Mouse (Mus musculus) forebrain, postnatal 0 days (tissue): ENCODE measurements around the gene Gm3182. TPM values are rescaled to one million over a fixed set of nuclear protein-coding genes. Genes with fewer than 3 reads are reported as not detected.
"Not testable (repeated sequence)": the region's sequence is repeated elsewhere in the genome, so short reads cannot be mapped to it uniquely, and the experiment has no call there.

Experiments used
- ATAC-seq: fragments of 200-750 bp; cut with Nextera tagmentation; 2 replicates; pipeline ENCODE4 v1.8.0; 2017; ENCODE audit warnings: mild to moderate bottlenecking, moderate library complexity
- DNase-seq: peaks from one replicate; pipeline ENCODE4 v3.0.0-alpha.2; 2015
- H3K27ac ChIP-seq: fragments of 300-500 bp; sonication (generic); 2 replicates; pipeline ENCODE4 v1.5.1; 2014; ENCODE audit warnings: low read depth, mild to moderate bottlenecking, antibody characterized with exemption, low read length, moderate library complexity, mixed read lengths
- H3K27me3 ChIP-seq: fragments of 300-500 bp; sonication (generic); 2 replicates; pipeline ENCODE4 v1.6.1; 2014; ENCODE audit warnings: mild to moderate bottlenecking, low read length, mixed read lengths; ENCODE audit not compliant: insufficient read depth
- H3K36me3 ChIP-seq: fragments of 300-500 bp; sonication (generic); 2 replicates; pipeline ENCODE4 v1.6.1; 2014; ENCODE audit warnings: mild to moderate bottlenecking, moderate library complexity; ENCODE audit not compliant: insufficient read depth
- H3K4me1 ChIP-seq: fragments of 300-500 bp; sonication (generic); 2 replicates; pipeline ENCODE4 v1.6.1; 2014; ENCODE audit warnings: antibody characterized with exemption; ENCODE audit not compliant: insufficient read depth
- H3K4me2 ChIP-seq: fragments of 300-500 bp; sonication (generic); 2 replicates; pipeline ENCODE4 v1.6.1; 2014; ENCODE audit warnings: low read depth, mild to moderate bottlenecking, moderate library complexity
- H3K4me3 ChIP-seq: fragments of 300-500 bp; sonication (generic); 2 replicates; pipeline ENCODE4 v1.5.1; 2014; ENCODE audit warnings: low read depth, low read length, mixed read lengths
- H3K9ac ChIP-seq: fragments of 300-500 bp; sonication (generic); 2 replicates; pipeline ENCODE4 v1.6.1; 2014; ENCODE audit warnings: mild to moderate bottlenecking
- H3K9me3 ChIP-seq: fragments of 300-500 bp; sonication (generic); 2 replicates; pipeline ENCODE4 v1.6.1; 2016; ENCODE audit warnings: low read length
- WGBS: fragments of 180-500 bp; shearing (Covaris S2); extraction: QIAGEN DNeasy Blood & Tissue Kit; methylation state at CpG from one replicate; pipeline ENCODE4 v1.1.7; 2014; 5-methylcytosine and 5-hydroxymethylcytosine counted together
- polyA plus RNA-seq: library from polyadenylated mRNA; unstranded; fragments of >200 nt; fragmentation: Nextera tagmentation; extraction: Ambion mirVana; gene quantifications from 2 replicates; pipeline ENCODE4 v1.2.1, GENCODE M21; 2015
- total RNA-seq: library from RNA; depleted of rRNA; stranded (reverse); fragments of >200 nt; gene quantifications from 2 replicates; pipeline ENCODE4 v1.2.3, GENCODE M21; 2014; rRNA removed

The Gm3182 gene
- not detected in 2 replicates for total RNA-seq
- polyA plus RNA-seq: not detected in 2 replicates

- not testable (repeated sequence) for DNase-seq, H3K27me3 ChIP-seq, H3K4me1 ChIP-seq, H3K36me3 ChIP-seq, H3K4me3 ChIP-seq, H3K4me2 ChIP-seq, H3K9me3 ChIP-seq, H3K27ac ChIP-seq, ATAC-seq, H3K9ac ChIP-seq
- WGBS: 100% methylated on average over 1 of the region's 2 CpGs
These were observed at the start of gene Gm3182 for GRCm38 (mm10) chr14:4481445-4481844. TSS of gene Gm3182 (plus strand) at chr14:4481745.

- Histone ChIP-seq H3K4me3 (peak overlapping the region; percentile 27), H3K4me2 (peak overlapping the region; percentile 55), H3K9ac (peak overlapping the region; percentile 44)
- not testable (repeated sequence) for H3K27me3 ChIP-seq, H3K9me3 ChIP-seq, H3K27ac ChIP-seq, H3K4me1 ChIP-seq, H3K36me3 ChIP-seq, ATAC-seq
- DNase-seq: peak; percentile 0
- WGBS: 5% methylated on average over 16 of the region's 25 CpGs
These were observed 17.9 kb downstream of the Gm3182 start for GRCm38 (mm10) chr14:4499425-4499824.

Other genes starting within 250 kb of the Gm3182 start
- gene Gm3138, start 232.1 kb upstream of the Gm3182 start, total RNA-seq: 0.29 TPM in 1 of 2 replicates, not detected in the other
- not detected in 2 replicates for gene Gm3138, start 232.1 kb upstream of the Gm3182 start, polyA plus RNA-seq
- not detected in 2 replicates for gene Gm3149, start 164.5 kb upstream of the Gm3182 start, total RNA-seq
- gene Gm3149, start 164.5 kb upstream of the Gm3182 start, polyA plus RNA-seq: 0.09 TPM in 1 of 2 replicates, not detected in the other
- 7.0 and 8.5 TPM in 2 replicates for gene 2610042L04Rik, start 147.0 kb upstream of the Gm3182 start, total RNA-seq
- 9.1 and 12.6 TPM in 2 replicates for gene 2610042L04Rik, start 147.0 kb upstream of the Gm3182 start, polyA plus RNA-seq
- not detected in 2 replicates for gene Gm3159, start 84.2 kb upstream of the Gm3182 start, total RNA-seq
- not detected in 2 replicates for gene Gm3159, start 84.2 kb upstream of the Gm3182 start, polyA plus RNA-seq
- 4.8 and 5.2 TPM in 2 replicates for gene Gm3164, start 66.3 kb upstream of the Gm3182 start, total RNA-seq
- 4.6 and 6.7 TPM in 2 replicates for gene Gm3164, start 66.3 kb upstream of the Gm3182 start, polyA plus RNA-seq
- 1.7 and 2.8 TPM in 2 replicates for gene Gm3173, start 50.8 kb upstream of the Gm3182 start, total RNA-seq
- 1.7 and 3.3 TPM in 2 replicates for gene Gm3173, start 50.8 kb upstream of the Gm3182 start, polyA plus RNA-seq
- gene Gm3047, start 73.7 kb downstream of the Gm3182 start, total RNA-seq: not detected in 2 replicates
- not detected in 2 replicates for gene Gm3047, start 73.7 kb downstream of the Gm3182 start, polyA plus RNA-seq
- gene Gm8159, start 150.6 kb downstream of the Gm3182 start, total RNA-seq: not detected in 2 replicates
- not detected in 2 replicates for gene Gm8159, start 150.6 kb downstream of the Gm3182 start, polyA plus RNA-seq
- gene Gm3239, start 182.4 kb downstream of the Gm3182 start, total RNA-seq: 1.9 and 3.0 TPM in 2 replicates
- 0.50 and 1.4 TPM in 2 replicates for gene Gm3239, start 182.4 kb downstream of the Gm3182 start, polyA plus RNA-seq
- gene Gm7876, start 227.5 kb downstream of the Gm3182 start, total RNA-seq: not detected in 2 replicates
- not detected in 2 replicates for gene Gm7876, start 227.5 kb downstream of the Gm3182 start, polyA plus RNA-seq
- 4.8 and 5.0 TPM in 2 replicates for gene Gm3252, start 245.0 kb downstream of the Gm3182 start, total RNA-seq
- 3.5 and 3.8 TPM in 2 replicates for gene Gm3252, start 245.0 kb downstream of the Gm3182 start, polyA plus RNA-seq